Mouse (Mus musculus) adrenal gland, postnatal 25 days (tissue): Measurements from ENCODE around the gene Traf4. TPM values are rescaled to one million over a fixed set of nuclear protein-coding genes. Genes with fewer than 3 reads are reported as not detected.
"Not testable (repeated sequence)": the region's sequence is repeated elsewhere in the genome, so short reads cannot be mapped to it uniquely, and the experiment has no call there.

Experiments
- DNase-seq: peaks from one replicate; pipeline ENCODE4 v3.0.0; 2021; ENCODE audit warnings: mixed read lengths
- long read RNA-seq: library from polyadenylated mRNA; stranded (forward); transcript quantifications from one replicate; pipeline ENCODE4 v2.0.0, GENCODE M21; 2021
- total RNA-seq: library from RNA; stranded (reverse); gene quantifications from 2 replicates; pipeline ENCODE4 v1.2.3, GENCODE M21; 2021

The Traf4 gene
- 35.6 and 42.3 TPM in 2 replicates for total RNA-seq
- long read RNA-seq, transcript Traf4-201 (7 exons, 2,078 nt): major isoform, 31 of 40 reads
- long read RNA-seq, partial matches to known transcripts: 8 of 40 reads
- long read RNA-seq, other reads (novel, unspliced or antisense): 1 of 40 reads

DNA sequence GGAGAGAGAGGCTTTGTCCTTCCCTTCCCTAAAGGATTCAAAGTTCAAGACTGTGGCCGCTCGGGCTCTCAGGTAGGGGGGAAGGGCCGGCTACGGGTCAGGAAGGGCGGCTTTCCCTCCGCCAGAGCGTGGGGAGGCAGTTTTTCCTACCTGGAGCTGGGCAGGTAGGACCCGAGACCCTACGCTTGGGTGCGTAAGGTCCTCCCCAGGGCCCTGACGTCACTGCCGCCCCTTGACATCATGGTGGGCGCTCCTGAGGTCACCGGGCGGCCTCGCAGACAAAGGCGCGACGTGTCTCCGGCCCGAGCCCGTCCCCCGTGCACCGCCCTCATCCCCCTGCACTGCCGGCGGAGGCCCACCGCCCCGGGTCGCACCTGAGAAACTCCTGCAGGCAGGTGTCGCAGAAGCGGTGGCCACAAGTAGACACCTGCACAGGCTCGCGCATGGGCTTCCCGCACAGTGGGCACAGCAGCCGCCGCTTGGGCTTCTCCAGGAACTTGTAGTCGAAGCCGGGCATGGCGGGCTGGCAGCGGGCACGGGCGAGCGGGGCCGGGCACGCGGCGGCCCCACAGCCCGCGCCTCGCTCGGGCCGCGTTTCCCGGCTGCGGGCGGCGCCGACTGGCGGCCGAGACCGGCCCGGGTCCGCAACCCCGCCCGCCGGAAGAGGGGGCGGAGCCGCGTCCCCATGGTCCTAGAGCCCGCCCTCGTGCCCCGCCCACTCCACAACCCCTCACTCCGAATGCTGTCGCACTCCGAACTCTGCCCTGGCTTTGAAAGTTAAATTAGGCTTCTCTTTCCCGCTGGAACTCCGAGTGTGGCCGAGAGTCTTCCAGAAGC lies at the start of gene Traf4:
Gene Traf4, minus strand, starts transcription at position 666 of the 837 bp plus-strand sequence.
- peak; percentile 87 for DNase-seq

DNA sequence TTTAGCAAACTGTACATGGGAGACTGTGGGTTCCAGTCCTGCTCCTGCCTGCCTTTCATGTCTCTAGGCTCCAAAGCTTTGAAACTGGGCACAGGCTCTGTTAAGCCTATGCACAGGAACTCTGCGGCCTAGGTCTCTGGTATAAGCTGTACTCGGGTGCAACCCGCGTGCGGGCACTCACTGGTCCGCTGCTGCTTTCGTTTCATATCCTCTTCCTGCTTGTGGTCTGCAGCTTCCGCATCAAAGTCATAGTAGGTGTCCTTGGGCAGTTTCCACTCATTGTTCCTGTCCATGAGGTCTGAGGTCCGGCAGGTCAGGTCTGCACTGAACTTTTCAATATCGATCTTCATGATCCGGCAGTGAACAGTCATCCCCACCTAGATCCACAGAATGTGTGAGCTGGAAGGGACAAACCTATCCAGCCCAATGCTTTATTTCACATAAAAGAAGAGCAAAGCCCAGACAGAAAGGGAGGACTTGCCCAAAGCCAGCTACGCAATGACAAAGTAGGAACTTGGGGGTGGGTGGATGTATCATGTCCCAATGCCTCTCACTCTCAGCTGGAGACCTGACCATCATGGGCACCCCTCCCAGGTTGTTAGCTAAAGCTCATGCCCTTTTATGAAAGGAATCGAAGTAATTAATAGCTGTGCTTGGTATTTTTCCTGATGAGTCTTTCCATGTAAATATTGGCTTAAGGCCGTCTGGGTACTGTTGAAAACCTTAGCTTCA lies 47.9 kb upstream of the Traf4 start:
- DNase-seq: no peak

DNA sequence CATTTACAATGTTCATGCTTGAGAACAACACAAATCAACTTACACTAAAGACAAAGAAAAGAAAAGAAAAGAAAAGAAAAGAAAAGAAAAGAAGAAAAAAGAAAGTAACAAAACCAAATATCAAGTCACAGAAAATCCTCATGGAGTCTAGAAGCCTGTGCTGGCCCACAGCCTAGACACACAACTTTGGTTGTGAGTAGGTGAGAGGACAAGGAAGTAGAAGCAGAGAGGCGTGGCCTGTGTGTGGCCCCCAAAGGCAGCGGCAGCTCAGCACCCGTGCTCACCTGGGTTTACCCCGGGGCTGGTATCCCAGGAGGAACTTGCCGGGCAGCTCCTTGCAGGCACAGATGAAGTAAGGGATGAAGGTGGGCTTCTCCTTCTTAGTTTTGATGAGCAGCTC lies 46.1 kb upstream of the Traf4 start:
- DNase-seq: no peak

DNA sequence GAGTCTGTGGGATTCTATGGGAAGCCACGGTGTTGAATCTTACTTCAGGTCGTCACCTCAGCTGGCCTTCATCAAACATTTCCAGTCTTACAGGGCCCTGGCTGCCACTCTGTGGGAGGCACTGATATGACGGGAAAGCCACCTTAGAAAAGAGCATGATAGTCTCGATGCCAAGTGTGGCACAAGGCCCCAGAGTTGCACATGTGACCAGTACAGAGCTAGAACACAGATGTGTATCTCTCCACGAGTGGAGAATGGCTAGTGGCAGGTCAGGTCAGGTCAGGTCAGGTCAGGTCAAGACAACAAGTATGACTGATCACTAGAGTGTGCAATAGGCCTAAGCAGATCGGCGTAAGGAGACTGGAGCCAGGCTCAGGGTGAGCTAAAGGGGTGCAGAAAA lies 45.2 kb upstream of the Traf4 start:
- DNase-seq: no peak

DNA sequence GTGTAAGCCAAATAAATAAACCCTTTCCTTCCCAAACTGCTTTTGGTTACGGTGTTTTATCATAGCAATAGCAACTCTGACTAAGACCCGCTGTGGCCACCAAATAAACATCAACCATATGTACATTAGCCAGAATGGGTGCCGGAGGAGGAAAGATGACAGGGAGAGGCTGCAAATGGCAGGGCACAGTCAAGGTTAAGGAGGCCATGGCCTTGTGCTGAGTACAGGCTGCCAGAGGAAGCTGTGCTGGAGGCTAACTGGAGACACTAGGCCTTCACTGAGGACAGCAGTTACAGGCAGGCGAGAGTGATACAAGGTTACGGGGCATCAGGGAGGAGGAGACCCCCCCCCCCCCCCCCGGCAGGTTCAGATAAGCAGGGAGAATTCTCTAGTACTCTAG lies 44.5 kb upstream of the Traf4 start:
- no peak for DNase-seq

DNA sequence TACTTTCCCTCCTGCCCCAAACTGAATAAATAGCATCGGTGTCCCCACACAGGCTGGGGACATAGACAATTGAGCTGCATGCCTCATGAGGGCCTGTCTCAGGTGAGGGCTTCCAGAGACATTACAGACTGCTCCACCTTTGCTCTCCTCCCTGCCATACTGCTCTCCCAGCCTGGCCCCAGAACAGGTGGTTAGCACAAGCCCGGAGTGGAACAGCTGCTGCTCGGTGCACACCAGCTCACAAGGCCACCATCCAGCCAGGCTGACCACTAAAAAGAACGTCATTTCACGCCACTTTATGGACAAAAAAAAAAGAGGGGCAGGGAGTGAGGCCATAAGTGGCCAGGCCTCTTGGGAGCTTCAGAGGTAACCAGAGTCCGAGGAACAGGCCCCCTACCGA lies 41.8 kb upstream of the Traf4 start:
- DNase-seq: no peak

DNA sequence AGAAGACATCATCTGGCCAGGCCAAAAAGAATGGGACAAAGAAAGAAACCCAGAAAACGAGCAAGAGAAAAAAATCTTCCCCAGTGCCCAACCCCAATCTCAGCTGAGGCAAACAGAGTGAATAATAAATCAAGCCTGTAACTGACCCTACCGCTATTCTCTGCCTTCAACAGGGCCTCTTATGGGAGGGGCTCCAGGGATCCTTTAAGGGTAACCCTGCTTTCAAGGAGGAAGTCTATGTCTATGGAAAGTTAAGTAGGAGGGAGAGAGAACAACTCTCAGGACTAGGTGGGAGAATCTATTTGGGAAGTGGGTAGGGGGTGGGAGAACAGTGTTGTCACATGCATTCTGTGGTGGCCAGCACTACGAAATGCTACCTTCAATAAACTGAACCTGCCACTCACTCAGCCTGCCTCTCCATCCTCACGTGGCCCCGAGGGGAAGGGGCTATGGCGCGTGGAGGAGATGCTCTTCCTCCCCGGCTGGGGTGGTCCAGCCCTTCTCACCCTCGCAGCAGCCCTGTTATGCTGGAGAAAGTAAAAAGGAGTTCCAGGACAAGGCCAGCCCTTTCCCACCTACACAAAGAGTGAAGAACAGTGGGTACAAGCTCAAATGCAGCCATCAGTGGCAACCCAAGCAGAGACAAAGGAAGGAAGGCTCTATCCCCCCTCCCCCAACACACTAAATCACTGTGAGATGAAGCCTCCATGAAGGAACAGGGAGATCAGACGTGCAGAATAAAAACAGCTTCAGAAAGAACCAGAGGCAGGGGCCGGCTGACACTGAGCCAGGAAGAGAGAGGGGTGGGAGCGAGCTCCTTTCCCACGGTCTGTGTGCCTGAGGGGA lies 40.2 kb upstream of the Traf4 start:
- no peak for DNase-seq

DNA sequence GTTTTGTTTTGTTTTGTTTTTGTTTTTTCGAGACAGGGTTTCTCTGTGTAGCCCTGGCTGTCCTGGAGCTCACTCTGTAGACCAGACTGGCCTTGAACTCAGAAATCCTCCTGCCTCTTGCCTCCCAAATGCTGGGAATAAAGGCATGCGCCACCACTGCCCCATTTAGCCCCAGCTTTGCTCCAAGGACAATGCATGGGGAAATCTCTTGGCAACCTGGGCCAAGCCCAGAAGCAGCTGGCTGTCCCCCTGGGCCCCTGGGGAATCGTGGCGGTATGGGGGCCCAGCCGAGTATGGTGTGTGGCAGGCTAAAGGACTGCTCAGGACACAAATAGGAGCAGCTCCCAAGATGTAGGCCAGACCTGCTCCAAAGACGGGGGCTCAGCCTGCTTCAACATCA lies 38.9 kb upstream of the Traf4 start:
- DNase-seq: peak; percentile 35

DNA sequence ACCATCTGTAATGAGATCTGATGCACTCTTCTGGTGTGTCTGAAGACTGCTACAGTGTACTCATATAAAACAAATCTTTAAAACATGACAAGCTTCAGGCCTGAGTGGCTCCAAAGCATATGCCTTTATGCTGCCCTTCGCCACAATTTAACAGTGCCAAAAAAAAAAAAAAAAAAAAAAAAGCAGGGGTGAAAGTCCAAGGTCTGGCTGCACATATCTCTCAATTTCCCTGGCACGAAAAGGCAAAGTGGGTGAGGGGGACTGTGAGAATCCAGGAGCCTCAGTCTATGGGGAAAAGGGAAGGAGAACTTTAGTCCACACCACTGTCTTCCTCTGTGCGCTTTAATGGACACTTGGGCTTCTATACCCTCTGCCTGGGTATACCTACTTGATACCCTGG lies 37.0 kb upstream of the Traf4 start:
- no peak for DNase-seq

DNA sequence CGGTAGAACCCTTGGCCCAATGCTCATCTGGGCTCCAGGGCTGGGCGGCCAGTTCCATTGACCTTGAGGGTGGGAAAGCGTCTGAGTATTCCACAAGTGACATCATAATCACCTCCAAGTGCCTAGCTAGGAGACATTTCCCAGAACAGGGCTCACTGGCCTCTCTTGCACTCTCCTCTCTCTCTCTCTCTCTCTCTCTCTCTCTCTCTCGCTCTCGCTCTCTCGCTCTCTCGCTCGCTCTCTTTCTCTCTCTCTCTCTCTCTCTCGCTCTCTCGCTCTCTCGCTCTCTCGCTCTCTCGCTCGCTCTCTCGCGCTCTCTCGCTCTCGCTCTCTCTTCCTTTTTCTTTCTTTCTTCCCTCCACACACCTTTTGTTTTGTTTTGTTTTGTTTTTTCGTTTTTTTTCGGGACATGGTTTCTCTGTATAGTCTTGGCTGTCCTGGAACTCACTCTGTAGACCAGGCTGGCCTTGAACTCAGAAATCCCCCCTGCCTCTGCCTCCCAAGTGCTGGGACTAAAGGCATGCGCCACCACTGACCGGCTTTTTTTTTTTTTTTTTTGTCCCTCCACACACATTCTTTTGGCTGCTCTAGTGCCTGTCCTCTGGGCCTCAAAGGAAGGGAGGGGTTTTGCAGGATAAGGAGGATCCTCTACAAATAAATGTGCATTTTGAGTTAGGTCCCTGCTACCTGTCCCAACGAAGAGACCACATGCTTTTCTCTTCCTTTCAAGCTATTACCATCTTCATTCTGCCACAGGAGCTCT lies 29.9 kb upstream of the Traf4 start:
- DNase-seq: no peak

DNA sequence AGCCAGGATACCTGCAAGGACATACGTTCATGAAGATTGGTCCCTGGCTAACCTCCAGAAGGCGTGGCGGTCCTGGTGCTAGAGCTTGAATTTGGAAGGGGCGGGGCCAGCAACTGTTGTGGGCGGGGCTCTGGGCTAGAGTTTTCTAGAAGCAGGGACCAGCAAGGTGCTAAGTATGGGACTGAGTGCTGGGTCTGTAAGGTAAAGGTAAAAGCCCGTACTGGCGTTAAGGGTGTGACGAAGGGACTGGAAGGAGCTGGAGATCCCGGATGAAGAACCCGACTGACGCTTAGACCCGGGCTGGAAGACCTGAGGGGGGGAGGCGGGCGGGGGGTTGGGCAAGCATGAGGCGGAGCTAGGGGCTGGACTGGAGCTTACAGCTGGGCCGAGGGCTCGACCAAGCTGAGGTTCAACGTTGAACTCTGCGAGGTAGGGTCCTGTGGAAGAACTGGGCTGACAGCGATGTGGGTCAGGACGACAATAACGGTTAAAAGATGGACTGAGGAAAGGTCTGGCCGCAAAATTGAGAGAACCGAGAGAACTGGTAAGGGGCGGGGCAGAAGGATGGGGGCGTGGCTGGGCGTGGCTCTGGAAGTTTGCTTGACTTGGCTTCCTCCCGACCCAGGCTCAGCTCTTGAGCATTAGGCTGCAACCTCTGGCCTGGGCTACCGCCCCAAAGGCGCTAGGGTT lies 29.2 kb upstream of the Traf4 start:
- DNase-seq: peak; percentile 78

DNA sequence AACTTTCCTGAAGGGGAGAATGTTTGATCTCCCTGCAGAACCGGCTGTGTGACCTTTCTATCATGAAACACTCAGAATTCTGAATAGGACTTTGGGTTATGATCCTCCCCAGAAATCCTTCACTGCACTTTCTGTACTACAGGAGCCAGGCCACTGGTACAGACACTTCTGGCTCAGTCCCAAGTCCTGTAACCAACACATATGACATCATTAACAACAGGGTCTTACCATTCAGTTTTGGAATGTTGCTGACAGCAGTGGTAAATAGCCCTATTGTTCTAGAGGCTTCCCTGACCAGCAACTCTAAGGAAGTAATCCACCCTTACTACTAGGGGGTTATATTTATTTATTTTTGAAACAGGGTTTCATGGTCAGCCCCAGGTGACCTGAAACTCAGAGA lies 27.7 kb upstream of the Traf4 start, which contains the start of gene Proca1:
Gene Proca1, plus strand, starts transcription at position 280 of the 400 bp plus-strand sequence.
- no peak for DNase-seq

DNA sequence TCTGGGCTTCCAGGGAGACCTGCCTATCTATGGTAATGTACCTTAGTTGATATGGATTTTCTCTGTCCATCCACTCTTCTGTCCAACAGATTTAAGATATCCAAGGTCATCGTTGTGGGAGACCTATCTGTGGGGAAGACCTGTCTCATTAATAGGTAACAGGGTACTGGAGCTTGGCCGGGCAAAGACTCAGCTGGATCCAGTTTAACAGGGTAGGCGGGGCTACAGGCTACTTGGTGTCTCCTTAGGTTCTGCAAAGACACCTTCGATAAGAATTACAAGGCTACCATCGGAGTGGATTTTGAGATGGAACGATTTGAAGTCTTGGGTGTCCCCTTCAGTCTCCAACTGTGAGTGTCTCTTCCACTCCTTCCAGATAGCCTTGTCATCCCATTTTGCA lies 24.7 kb upstream of the Traf4 start:
- no peak for DNase-seq

DNA sequence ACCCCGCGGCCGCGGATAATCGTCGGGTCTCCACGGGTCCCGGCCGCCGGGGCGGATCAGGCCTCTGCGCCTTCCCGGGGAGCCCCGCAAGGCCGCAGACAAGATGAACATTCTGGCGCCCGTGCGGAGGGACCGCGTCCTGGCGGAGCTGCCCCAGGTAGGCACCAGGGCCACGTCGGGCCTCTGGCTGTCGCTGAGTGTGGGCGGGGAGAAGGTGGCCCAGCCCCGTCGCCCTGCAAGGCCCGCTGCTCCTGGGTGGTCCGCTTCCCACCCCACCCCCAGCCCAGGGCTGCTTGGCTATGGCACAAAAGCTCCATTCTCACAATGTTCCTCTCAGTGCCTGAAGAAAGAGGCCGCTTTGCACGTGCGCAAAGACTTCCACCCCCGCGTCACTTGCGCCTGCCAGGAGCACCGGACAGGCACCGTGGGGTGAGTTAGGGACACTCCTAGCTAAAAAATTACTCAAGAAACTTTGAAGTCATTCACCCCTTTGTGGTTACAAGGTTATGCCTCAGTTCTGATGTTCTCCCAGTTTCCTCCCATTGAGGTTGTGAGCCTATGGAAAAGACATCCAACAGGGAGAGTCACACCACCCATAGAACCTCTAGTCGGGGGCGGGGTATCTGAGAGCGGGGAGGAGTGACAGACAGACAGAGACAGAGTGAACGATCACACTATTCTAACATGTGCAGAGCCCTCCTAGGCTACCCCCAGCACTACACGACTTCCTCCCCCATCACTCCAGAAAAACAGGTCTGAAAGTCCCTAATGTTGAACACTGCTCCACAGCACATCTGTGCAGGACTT lies 24.0 kb upstream of the Traf4 start:
- DNase-seq: peak; percentile 69

DNA sequence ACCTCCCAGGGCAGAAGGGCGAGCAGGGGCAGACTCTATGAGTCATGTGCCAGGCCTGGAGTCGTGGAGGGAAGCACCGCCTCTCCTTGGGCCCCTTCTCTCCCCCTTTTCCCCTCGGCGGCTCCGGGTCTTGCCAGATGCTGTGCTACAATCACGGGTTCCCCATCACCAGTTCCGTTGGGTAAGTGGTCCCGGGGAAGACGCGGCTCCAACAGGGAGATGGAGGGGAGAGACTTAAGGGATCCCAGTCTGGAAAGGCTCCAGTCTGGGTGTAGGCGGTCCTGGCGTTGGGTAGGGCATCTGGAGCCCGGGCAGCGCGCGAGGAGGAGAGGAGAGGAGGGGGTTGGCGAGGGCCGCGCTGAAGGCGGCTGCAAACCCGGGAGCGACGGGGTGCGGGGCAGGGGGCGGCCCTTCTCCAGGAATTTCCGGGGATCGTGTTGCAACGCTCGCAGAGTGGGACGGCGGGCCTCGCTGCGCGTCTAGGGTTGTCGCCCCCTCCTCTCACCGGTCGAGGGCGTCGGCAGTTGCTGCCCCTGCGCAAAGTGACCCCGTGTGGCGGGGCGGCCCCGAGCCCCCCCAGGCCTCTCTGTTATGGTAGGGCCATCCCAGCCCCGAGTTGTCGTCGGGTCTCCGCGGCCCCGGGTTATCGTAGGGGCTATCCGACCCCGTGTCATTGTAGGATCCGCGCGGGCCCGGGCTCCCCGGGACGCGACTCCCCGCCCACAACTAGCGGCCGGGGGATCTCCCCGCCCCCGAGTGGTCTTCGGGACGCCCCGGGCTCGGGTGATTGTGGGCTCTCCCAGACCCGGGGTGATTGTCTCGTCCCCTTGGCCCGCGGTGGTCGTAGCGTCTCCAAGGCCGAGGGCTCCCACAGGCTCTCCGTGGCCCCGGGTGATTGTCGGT lies 23.2 kb upstream of the Traf4 start, which contains the start of gene Rab34:
Gene Rab34, plus strand, starts transcription at position 100 of the 903 bp plus-strand sequence.
- peak; percentile 79 for DNase-seq

DNA sequence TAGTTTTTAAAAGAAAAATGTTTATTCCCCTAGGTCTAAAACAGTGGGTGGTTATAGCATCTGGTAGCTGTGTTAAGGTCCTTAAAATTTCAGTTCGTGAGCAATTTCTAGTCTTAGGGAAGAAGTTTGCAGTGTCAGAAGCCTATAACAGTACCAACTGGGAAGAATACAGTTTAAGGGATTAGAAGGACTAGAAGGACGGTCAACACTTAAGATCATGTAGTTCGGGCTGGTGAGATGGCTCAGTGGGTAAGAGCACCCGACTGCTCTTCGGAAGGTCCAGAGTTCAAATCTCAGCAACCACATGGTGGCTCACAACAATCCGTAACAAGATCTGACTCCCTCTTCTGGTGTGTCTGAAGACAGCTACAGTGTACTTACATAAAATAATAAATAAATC lies 19.3 kb upstream of the Traf4 start:
- not testable (repeated sequence) for DNase-seq

DNA sequence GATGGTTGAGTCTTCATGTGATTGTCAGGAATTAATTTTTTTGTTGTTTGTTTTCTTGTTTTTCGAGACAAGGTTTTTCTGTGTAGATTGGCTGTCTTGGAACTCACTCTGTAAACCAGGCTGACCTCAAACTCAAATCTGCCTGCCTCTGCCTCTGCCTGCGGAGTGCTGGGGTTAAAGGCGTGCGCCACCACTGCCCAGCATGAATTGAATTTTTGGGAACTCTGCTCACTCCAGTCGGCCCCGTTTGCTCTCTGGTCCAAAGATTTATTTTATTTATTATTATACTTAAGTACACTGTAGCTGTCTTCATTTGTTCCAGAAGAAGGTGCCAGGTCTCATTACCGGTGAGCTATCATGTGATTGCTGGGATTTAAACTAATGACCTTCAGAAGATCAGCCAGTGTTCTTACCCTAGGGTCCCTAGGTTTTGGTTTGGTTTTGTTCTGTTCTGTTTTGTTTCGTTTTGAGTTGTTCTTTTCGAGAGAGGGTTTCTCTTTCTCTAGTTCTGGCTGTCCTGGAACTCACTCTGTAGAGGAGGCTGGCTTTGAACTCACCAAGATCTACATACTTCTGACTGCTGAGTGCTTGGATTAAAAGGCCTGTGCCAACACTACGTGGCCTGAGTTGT lies 18.6 kb upstream of the Traf4 start:
- DNase-seq: no peak
